Mouse (Mus musculus) adrenal gland, adult (tissue): ENCODE results near the gene Zfp687.

Source experiments
- DNase-seq, 2 experiments: peaks; one replicate each; pipeline ENCODE4 v3.0.0; 2022 to 2023; ENCODE audit warnings: low spot score in 1 of 2; ENCODE audit not compliant: inconsistent age in 2 of 2

Gene Zfp687

DNA sequence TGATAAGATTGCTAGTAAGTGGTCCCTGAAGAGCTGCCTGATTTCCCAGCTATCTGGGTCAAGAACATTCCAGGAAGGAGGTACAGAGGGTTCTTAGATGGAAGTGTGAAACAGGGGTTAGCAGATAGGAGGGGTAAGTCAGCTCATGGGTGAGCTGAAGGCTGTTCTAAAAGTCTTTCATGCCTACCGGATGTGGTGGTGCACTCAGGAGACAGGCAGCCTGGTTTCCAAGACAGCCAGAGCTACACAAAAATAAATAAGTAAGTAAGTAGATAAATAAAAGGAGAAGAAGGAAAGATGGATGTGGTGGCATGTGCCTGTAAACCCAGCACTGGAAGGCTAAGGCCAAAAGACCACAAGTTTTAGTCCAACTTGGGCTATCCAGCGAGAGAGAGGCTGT is 3.5 kb upstream of the Zfp687 start:
- DNase-seq: no peak

DNA sequence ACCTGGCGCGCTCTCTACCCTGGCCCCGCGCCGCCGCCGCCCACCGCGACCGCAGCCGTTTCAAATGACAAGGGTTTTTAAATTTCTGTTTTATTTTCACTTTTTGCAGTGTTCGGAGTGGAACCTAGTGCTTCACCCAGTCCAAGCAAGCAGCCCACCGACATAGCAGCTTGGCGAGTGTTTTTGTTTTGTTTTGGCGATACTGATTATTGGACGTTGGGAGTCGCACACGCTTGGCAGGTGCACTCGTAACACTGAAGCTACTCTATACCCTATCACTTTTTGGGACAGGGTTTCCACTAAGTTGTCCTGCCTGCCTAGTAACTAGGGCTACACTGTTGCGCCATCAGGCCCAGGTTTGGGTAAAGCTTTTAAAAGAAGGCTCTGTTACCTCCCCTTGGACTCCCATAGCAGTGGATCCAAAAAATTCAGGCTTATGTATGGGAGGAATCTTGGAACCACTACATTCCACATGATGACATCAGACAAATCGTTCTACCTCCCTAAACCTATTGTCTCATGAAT is 1.3 kb upstream of the Zfp687 start:
- no peak for DNase-seq

DNA sequence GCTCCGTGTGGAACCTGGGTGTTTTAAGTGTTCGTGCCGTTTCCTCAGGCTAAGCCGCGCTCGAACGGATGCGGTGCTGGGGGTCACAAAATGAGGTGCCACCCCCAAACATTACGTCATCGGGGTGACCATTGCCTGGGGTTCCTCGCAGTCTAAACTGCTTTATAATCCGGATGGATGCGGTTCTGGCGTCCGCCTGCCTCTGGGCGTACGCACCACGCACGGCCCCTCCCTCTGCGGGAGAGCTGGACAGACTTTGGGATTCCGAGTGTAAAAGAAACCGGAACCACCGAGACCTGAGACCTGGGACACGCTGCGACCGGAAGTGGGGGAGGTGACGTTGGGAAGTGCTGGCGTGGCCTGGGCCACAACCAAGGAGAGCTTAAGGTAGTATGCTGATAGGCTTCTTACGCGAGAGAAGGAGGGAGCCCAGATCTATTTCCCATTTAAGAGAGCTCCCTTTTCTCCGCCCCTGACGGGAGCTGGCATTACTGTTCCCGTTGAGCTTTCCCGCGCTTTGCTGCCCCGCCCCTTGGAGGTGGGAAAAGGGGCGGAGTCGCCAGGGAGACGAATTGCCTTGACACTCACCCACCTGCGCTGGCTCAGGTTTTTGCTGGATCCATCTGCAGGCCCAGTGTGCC is 763 bp upstream of the Zfp687 start:
- peak; percentile 96 to 99 for DNase-seq

DNA sequence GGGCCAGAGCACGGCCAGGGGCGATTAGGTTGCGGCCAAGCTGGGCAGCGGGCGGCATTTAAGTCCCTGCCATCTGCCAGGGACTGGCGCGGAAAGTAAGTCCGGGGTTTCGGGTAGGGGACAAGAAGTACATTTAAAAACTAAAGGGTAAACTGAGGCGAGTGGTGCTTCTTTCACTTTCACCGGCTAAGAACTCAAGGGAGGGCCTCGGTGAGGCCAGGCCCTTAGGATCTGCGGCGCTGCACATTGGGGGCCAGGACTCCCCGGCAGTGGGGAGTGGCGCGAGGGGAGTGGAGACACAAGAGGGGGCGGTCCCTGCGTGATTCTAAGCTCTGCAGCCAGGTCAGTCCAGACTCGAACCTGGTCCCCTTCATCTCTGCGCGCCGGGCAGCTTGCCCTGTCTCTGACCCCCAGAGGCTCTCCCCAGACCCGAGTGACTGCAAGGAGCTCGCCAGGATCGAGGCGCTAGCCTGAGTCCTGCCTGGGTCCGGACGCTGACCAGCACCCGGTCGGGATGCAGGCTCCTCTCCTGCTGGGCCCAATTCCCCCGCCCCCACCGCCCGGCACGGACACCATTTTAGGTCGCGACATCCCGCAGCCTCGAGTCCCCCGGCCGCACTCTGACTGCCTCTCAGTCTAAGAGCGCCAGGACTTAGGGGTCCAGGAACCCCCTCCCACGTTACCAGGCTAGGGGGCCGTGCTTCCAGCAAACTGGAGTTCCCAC is 658 bp downstream of the Zfp687 start:
- peak; percentile 81 to 90 for DNase-seq

DNA sequence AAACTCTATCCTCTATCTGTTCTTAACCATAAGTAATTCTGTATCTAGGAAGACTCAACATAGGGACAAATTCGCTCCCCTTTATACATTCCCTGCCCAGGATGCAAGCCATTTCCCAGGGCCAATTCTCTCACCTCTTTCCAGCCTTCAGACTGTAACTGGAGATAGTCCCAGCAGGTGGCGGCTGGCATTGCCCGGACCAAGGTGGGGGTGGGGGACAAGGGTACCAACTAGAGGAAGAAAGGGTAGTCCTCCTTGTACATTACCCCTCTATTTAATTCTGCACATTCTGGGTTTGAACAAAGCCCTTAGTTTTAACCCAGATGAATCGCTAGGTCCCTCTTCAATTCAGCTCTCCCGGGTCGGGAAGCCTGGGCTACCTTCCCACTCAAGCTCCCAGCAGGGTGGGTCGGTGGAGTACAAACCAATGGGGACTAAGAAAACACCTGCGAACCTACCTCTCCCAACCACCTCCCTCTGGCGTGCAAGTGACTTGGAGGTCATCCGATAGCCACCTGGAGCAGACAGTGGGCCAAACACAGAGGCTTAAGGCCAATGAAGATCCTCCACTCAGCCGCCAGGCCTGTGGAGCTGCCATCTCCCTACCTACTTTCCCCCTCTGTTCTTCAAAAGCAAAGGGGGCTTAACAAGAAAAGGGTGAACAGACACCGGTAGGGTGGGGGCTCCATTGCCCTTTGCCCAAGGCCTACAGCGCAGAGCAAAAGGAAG is 1.4 kb downstream of the Zfp687 start:
- peak in 1 of 2 experiments; percentile 46 for DNase-seq

DNA sequence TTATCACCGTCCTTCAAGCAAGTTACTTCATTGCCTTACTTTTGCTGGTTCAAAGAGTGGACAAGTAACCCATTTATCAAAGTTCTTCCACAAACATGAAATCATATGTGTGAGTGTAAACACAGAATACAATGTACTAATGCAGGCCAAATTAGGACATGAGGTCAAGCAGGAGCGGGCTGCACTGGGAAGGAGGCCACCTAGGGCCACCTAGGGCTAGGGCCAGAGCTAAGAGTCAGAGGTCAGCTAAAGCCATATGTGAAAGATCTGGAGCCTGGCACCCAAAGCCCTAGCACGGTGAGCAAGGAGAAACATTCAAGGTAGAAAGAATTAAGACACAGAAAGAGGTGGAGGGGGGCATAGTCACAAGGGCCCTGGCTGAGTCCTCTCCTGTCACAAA is 2.3 kb downstream of the Zfp687 start:
- peak in 1 of 2 experiments; percentile 45 for DNase-seq

DNA sequence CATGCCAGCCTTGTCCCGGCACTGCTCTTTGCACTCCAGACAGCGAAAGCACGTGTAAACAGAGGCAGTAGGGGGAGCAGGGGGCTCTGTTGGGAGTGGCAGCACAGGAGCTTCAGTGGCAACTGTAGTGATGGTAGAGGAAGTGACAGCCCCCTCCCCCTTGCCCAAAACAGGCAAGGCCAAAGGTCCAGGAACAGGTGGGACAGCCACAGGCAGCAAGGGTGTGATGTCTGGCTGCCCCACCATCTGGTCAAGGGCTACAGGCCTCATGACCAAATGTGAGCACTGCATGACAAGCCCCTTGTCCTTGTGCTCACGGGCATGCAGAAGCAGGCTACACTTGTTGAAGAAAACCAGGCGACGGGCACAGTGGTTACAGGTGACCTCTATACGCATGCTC is 4.9 kb downstream of the Zfp687 start:
- DNase-seq: peak in 1 of 2 experiments; percentile 32

DNA sequence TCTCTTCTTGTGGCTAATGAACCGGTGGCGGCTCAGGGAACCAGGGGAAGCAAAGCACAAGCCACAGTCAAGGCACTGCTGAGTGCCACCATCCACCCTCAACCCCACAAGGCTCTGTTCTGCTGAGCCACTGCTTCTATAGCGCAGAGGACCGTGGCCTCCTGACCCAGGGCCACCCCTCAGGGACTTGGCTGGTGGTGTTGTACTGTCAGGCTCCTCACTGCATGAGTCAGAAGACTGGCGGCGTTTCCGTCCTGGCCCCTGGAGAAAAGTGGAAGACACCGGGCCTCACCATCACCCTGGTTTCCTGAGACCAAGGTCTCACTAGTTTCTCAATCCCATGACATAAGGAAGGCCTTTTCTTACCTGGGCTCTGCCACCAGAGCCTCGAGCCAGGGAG is 7.5 kb downstream of the Zfp687 start:
- DNase-seq: peak; percentile 69 to 85

DNA sequence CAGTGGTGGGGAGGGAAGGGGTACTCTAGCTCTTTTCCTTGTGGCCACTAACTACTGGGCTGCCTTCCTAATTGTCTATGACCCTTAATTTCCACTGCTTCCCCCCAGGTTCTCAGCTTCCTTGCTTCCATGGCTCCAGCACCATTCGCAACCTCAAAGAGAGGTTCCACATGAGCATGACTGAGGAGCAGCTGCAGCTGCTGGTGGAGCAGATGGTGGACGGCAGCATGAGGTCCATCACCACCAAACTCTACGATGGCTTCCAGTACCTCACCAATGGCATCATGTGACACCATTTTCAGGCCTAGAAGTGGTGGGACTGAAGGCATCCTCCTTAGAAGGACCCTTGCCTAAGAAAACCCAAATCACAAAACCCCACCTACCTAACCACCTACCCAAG is 9.6 kb downstream of the Zfp687 start:
- no peak for DNase-seq

DNA sequence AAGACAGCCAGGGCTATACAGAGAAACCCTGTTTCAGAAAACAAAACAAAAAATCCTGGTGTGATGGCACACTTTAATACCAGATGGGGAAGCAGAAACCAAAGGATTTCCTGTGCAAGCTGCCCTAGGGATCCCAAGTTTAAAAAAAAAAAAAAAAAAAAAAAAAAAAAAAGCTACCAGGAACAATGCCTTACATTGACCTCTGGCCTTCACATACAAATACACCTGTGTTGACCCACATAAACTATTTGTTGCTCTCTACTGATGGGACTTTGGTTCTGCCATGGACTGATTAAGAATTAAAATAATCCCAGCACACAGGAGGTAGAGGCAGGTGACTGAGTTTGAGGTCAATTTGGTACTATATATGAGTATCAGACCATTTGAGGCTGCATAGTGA is 12.0 kb downstream of the Zfp687 start:
- DNase-seq: no peak

DNA sequence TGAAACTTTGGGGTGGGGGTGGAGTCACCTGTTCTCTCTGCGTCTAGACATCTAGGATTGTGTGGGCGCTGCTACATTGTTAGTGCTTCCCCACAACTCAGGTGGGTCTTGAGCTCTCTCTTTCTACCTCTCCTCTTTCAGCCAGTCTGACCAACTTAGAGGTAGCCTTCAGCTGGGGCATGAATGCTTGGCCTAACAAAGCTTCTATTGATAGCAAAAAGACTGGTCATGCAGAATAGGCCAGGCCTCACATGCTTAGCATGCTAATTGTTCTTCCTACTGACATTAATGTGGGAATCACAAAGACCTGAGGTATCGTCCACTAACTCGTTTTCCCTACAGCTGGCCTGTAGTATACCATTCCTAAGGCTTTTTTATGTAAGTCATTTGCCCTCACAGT is 12.7 kb downstream of the Zfp687 start:
- DNase-seq: no peak

DNA sequence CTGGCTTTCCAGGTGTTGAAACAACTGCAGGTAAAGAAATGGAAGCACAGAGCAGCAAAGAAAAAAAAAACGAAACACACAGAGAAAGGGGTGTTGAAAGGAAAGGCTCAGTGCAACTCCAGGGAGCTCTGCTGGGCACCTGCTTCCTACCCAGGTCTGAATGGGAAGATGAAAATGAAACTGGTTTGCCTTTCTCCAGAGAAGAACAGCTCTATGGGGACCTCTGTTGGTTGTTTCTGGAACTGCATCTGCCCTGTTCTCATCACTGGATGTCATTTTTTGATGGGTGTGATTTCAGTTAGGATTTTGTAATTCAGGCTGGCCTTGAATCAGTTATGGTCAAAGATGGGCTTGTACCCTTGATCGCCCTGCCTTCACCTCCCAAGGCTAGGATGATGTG is 18.3 kb downstream of the Zfp687 start:
- peak; percentile 78 to 95 for DNase-seq

DNA sequence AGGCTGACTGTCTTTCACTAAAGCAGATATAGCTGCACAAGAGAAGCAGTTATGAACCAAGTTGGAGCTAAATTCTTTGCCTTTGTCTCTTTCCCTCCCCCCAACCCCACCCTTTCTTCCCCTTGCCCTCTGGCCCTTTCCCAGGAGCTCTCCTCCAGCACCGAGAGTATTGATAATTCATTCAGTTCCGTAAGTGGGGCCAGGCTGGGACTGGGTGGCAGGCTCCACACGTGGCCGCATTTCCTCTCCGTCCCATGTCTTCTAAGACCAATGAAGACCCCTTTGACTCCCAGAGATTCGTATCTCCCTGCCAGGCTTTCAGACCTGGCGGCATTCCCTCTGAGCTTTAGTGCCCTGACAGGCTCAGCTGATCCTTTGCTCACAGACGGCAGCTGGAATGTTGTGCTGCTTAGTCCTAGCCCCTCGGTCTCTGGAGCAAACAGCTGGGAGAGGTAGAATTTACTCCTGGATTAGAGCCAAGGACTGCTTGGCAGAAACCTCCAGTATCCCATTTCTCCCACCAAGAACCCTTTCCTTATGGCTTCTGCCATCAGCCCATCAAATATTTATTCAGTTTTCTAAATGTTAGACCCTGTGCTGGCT is 26.0 kb downstream of the Zfp687 start:
- peak in 1 of 2 experiments; percentile 48 for DNase-seq

DNA sequence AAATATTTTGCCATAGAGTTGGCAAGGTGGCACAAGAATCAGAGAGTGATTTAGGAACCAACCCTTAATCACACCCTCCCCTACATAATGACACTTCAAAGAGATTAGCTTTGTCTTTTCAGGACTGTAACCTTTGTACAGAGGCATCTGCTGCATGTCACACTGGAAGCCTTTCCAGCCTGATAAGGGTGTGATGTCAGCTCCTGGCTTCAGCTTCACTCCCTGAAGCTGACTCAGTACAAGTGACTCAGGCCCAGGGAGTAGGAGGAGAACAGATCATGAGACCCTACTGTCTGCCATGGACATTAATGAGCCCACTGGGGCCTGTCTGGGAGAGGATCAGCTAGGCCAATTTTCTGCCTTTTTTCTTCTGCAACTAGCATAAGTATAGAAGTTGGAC is 27.7 kb downstream of the Zfp687 start:
- peak; percentile 87 to 93 for DNase-seq

DNA sequence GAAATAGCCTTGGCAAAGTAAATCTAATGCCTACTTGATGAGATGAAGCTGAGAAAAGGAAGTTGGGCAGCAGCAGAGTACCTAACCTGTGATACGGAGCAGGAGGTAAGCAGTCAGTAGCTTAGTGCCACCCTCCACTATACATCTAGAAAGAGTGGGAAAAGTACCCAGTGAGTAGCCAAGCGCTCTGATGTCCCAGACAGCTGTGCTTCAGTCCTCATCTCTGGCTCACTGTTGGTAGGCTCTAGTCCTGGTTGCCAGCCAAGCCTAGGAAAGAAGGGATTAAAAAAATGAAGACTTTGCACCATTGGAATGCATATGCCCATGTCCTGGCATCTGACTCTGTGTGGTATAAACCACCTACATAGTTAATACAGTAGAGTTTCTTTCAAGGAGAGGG is 29.7 kb downstream of the Zfp687 start:
- no peak for DNase-seq

DNA sequence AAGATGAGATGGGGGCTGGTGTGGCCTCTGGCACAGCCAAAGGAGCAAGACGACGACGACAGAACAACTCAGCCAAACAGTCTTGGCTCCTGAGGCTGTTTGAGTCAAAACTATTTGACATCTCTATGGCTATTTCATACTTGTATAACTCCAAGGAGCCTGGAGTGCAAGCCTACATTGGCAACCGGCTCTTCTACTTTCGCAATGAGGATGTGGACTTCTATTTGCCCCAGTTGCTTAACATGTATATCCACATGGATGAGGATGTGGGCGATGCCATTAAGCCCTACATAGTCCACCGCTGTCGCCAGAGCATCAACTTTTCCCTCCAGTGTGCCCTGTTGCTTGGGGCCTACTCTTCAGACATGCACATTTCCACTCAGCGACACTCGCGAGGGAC is 30.9 kb downstream of the Zfp687 start:
- no peak for DNase-seq

DNA sequence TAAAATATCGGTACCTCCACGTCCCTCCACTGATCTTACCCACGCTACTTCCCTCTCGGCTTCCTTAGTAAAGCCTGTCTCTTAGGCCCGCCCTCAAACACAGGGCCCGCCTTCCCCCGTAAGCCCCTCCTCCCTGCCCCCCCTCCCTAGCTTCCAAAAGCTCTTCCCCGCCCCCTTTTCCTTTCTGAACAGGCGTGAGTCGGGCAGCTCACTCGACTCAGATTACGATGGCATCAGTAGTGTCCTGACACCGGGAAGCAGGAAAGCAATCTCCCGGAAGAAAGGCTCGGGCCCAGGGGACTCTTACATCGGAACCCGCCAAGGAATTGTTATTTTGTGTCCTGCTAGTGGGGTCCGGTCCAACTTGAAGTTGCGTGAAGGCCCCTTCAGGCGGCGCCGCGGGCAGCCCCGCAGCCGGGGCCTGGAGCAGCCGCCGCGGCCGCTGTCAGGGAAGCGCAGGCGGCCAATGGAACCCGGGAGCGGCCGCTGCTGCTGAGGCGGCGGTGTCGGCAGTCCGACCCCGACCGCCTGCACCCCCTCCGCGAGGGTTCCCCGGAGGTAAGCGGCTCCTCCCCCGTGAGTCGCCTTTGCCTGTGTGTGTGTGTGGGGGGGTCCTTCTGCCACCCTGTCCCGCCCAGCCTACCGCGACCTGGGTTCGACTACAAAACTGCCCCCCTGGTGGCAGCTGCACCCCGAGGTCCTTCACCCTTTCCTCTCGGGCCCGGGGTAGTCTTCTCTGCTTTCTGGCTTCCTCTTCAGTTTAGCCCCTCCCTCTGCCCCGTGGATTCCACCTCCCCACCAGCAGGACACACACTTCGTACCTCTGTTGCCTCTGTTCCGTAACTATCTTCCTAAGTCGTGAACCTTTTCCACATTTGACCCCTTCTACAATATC is 40.5 kb downstream of the Zfp687 start, which contains the start of gene Pi4kb:
Gene Pi4kb, plus strand, starts transcription at position 204 of the 895 bp plus-strand sequence.
- peak; percentile 87 to 97 for DNase-seq

DNA sequence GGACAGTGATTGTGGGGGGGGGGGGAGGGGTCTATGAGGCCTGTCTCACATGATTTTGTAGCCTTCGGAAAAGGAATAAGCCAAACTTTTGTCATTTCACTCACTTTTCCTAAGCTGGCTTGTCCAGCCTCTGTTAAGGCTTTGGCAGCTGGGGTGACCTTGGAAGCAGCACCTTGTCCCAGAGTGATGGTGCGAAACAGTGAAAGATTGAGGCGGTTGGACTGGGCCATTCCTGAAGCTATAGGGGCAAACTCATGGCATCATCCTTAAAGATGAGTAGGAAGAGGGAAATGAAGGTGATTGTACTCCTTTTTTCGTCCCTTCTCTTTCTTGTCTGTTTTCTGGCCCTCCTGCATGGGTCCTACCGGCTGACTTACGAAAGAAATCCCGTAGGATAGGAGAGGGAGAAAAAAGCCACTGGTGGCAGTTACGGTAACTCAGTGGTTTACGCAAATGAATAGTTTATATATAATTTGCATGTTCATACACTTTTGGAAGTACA is 41.2 kb downstream of the Zfp687 start:
- DNase-seq: peak in 1 of 2 experiments; percentile 45

DNA sequence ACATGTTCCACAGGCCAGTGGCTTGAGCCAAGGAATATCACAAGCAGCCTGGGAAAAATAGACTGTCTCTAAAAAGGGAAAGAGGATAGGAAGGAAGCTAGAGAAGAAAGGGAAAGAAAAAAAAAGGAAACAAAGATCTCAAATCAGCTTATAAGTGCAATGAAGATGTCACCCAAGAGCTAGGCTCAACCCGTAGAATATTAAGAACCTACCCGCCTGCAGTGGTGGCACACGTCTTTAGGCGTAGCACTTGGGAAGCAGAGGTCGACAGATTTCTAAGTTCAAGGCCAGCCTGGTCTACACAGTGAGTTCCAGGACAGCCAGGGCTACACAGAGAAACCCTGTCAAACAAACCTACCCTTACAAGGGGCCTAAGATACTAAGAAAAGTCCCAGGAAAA is 41.6 kb downstream of the Zfp687 start:
- no peak for DNase-seq

DNA sequence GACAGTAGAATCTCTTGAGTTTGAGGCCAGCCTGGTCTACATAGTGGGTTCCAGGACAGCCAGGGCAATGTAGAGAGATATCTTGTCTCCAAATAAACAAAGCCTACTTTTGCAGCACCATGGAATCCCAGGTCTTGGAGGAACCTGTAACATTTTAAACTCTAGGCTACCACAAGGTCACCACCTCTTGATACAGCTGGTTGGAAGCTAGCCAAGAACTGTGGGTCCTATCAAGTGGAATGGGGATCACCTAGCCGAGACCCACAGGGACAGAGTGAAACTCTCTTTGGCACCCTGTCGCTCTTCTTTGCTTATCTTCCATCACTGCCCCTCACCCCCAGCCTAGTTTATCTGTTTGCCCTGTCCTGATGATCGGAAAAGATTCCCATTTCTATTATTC is 42.7 kb downstream of the Zfp687 start:
- no peak for DNase-seq
